Comparison of ENCODE assay signal across 8 mouse cellular contexts in the genomic region with DNA sequence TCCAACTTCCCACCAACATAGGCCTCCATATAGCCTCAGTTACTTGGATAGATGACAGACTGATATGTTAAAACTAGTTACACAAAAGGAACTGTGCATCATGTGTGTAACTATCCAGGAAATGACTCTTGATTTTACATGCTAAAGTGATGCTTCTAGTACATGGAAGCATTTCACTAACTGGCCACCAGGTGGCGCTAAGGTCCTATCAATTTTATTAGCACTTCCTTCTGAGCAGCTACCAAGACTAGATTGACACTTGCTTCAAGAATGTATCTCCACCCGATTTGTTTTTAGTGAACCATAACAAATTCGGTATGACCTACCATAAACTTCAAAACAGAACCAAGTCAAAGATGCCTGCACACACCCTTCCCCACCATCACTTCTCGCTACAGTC. TPM values are rescaled to one million over a fixed set of nuclear protein-coding genes. Genes with fewer than 3 reads are reported as not detected.
DNase-seq lines count a peak whose midpoint lies in the region; ATAC-seq and TF ChIP-seq lines count a peak whose summit lies in the region.

No protein-coding gene starts in this region.

- peak; percentile 82 for DNase-seq in liver
- DNase-seq in cerebellum, adult 18-20 months, result peak; percentile 77 to 86
- peak; percentile 92 for DNase-seq in forebrain, postnatal 0 days
- DNase-seq in left cerebral cortex, postnatal 14 days (ENCODE audit: low spot score in 2 of 2), result peak; percentile 84 to 91
- DNase-seq in midbrain, postnatal 0 days (ENCODE audit: low spot score), result peak; percentile 91
- DNase-seq in spleen, postnatal 36 days (ENCODE audit: low spot score in 2 of 2), result peak; percentile 64 to 73

- H3K4me1 ChIP-seq in liver, embryonic 12.5 days, result peaks cover 9% of the 10 kb centered on the region; the same call in 1 of the 2 replicates
- no peaks in the 10 kb centered on the region for H3K4me1 ChIP-seq in forebrain, postnatal 0 days (ENCODE audit: insufficient read depth)
- H3K4me1 ChIP-seq in hindbrain, embryonic 16.5 days (ENCODE audit: control insufficient read depth, insufficient read depth, low read depth, low read length), result no peaks in the 10 kb centered on the region
- H3K4me1 ChIP-seq in midbrain, postnatal 0 days (ENCODE audit: insufficient read depth, low read length), result no peaks in the 10 kb centered on the region

- peak; percentile 94 for TF ChIP-seq CTCF in forebrain, postnatal 0 days (IDR thresholded peaks at IDR 0.05; ENCODE audit: low read depth)
- TF ChIP-seq CTCF in midbrain, postnatal 0 days (IDR thresholded peaks at IDR 0.05), result peak; percentile 97

- H3K4me2 ChIP-seq in liver, embryonic 12.5 days, result no peak overlapping the region
- H3K4me2 ChIP-seq in forebrain, postnatal 0 days (ENCODE audit: low read depth), result no peak overlapping the region
- H3K4me2 ChIP-seq in hindbrain, embryonic 16.5 days (ENCODE audit: low read length), result no peak overlapping the region
- no peak overlapping the region for H3K4me2 ChIP-seq in midbrain, postnatal 0 days (ENCODE audit: low read depth, low read length, poor library complexity, severe bottlenecking)

- H3K4me3 ChIP-seq in liver, embryonic 12.5 days, result no peak overlapping the region
- no peak overlapping the region for H3K4me3 ChIP-seq in forebrain, postnatal 0 days (ENCODE audit: low read depth, low read length)
- H3K4me3 ChIP-seq in hindbrain, embryonic 16.5 days (ENCODE audit: low read length), result no peak overlapping the region
- H3K4me3 ChIP-seq in midbrain, postnatal 0 days (ENCODE audit: low read depth, low read length), result no peak overlapping the region

- H3K27ac ChIP-seq in liver, embryonic 12.5 days, result no peak overlapping the region
- no peak overlapping the region for H3K27ac ChIP-seq in forebrain, postnatal 0 days (ENCODE audit: low read depth, low read length)
- no peak overlapping the region for H3K27ac ChIP-seq in hindbrain, embryonic 16.5 days (ENCODE audit: low read depth, low read length)
- H3K27ac ChIP-seq in midbrain, postnatal 0 days (ENCODE audit: low read depth, low read length), result no peak overlapping the region

- H3K9me3 ChIP-seq in liver, embryonic 12.5 days (replicated peaks), result no peaks in the 10 kb centered on the region
- H3K9me3 ChIP-seq in forebrain, postnatal 0 days (ENCODE audit: low read length), result no peaks in the 10 kb centered on the region
- H3K9me3 ChIP-seq in hindbrain, embryonic 16.5 days (ENCODE audit: control insufficient read depth, low read length), result no peaks in the 10 kb centered on the region
- no peaks in the 10 kb centered on the region for H3K9me3 ChIP-seq in midbrain, postnatal 0 days (ENCODE audit: low read length)

- no peaks in the 10 kb centered on the region for H3K36me3 ChIP-seq in liver, embryonic 12.5 days
- no peaks in the 10 kb centered on the region for H3K36me3 ChIP-seq in forebrain, postnatal 0 days (ENCODE audit: insufficient read depth)
- no peaks in the 10 kb centered on the region for H3K36me3 ChIP-seq in hindbrain, embryonic 16.5 days (ENCODE audit: control insufficient read depth, insufficient read depth, low read length)
- H3K36me3 ChIP-seq in midbrain, postnatal 0 days (ENCODE audit: insufficient read depth, low read length), result no peaks in the 10 kb centered on the region

- no peak overlapping the region for H3K9ac ChIP-seq in liver, embryonic 12.5 days
- no peak overlapping the region for H3K9ac ChIP-seq in forebrain, postnatal 0 days
- H3K9ac ChIP-seq in hindbrain, embryonic 16.5 days (ENCODE audit: low read depth, low read length), result no peak overlapping the region
- no peak overlapping the region for H3K9ac ChIP-seq in midbrain, postnatal 0 days (replicated peaks; ENCODE audit: low read length, poor library complexity, severe bottlenecking)

- WGBS in liver, embryonic 12.5 days (ENCODE audit: insufficient replicate concordance), result 22% methylated on average over 4 of the region's 4 CpGs
- WGBS in forebrain, postnatal 0 days, result 15% methylated on average over 4 of the region's 4 CpGs
- WGBS in hindbrain, embryonic 16.5 days, result 13% methylated on average over 4 of the region's 4 CpGs
- WGBS in midbrain, postnatal 0 days, result 14% methylated on average over 4 of the region's 4 CpGs

- H3K27me3 ChIP-seq in liver, embryonic 12.5 days (replicated peaks), result no peaks in the 10 kb centered on the region
- no peaks in the 10 kb centered on the region for H3K27me3 ChIP-seq in forebrain, postnatal 0 days (ENCODE audit: insufficient read depth, low read length)
- no peaks in the 10 kb centered on the region for H3K27me3 ChIP-seq in hindbrain, embryonic 16.5 days (replicated peaks; ENCODE audit: control insufficient read depth, insufficient read depth, low read length)
- no peaks in the 10 kb centered on the region for H3K27me3 ChIP-seq in midbrain, postnatal 0 days (ENCODE audit: insufficient read depth, low read length)

- intact Hi-C loops in left cerebral cortex, postnatal 14 days (cut with DNase I), result loop anchor here (1.0 to 10.0 kb wide), 3 partner anchors 138 to 464 kb away; partner anchors contain the start of gene Reps1

- ATAC-seq in liver, embryonic 12.5 days, result no peak
- ATAC-seq in forebrain, postnatal 0 days, result peak; percentile 73
- peak; percentile 64; the same call in 1 of the 2 replicates for ATAC-seq in hindbrain, embryonic 16.5 days
- peak; percentile 38; the same call in 1 of the 2 replicates for ATAC-seq in midbrain, postnatal 0 days (ENCODE audit: low FRiP score)

RNA-seq across cellular contexts. Expression of gene Cited2, which starts 10.0 kb away (rescaled TPM):
- 35.3 and 36.7 TPM in 2 replicates for polyA plus RNA-seq in liver, embryonic 12.5 days (2016; fragmentation: Nextera tagmentation; extraction: Ambion mirVana)
- 66.1 and 82.8 TPM in 2 replicates for total RNA-seq in forebrain, postnatal 0 days (2014; rRNA removed)
- polyA plus RNA-seq in forebrain, postnatal 0 days (2015; fragmentation: Nextera tagmentation; extraction: Ambion mirVana), result 51.6 and 57.7 TPM in 2 replicates
- 59.1 and 72.6 TPM in 2 replicates for polyA plus RNA-seq in hindbrain, embryonic 16.5 days (2015; fragmentation: Nextera tagmentation; extraction: Ambion mirVana)
- 10 to 100 TPM; 38.9 to 41.6 TPM for total RNA-seq in left cerebral cortex, postnatal 14 days (2021)
- 72.1 and 107 TPM in 2 replicates for total RNA-seq in midbrain, postnatal 0 days (2014; rRNA removed)
- 44.6 and 48.2 TPM in 2 replicates for polyA plus RNA-seq in midbrain, postnatal 0 days (2015; fragmentation: Nextera tagmentation; extraction: Ambion mirVana)
